Mouse (Mus musculus) intestine, embryonic 14.5 days (tissue): ENCODE results near the gene Eif2d. TPM values are rescaled to one million over a fixed set of nuclear protein-coding genes. Genes with fewer than 3 reads are reported as not detected.

ENCODE experiments used
- ATAC-seq: fragments of 200-750 bp; cut with Nextera tagmentation; replicated peaks from 2 replicates; pipeline ENCODE4 v1.8.0; 2017; ENCODE audit warnings: low read depth, moderate number of reproducible peaks, moderate TSS enrichment, moderate library complexity; ENCODE audit not compliant: low FRiP score, low TSS enrichment
- DNase-seq: peaks from one replicate; pipeline ENCODE4 v3.0.0-alpha.2; 2018; ENCODE audit warnings: low spot score
- H3K27ac ChIP-seq: fragments of 300-500 bp; sonication (generic); 2 replicates; pipeline ENCODE4 v1.5.1; 2014; ENCODE audit warnings: low read depth, mild to moderate bottlenecking, control low read depth
- H3K27me3 ChIP-seq: fragments of 300-500 bp; sonication (generic); replicated peaks from 2 replicates; pipeline ENCODE4 v1.6.1; 2014; ENCODE audit warnings: low read length, control low read depth; ENCODE audit not compliant: control insufficient read depth, insufficient read depth
- H3K36me3 ChIP-seq: fragments of 300-500 bp; sonication (generic); 2 replicates; pipeline ENCODE4 v1.6.1; 2014; ENCODE audit warnings: low read length, control low read depth; ENCODE audit not compliant: control insufficient read depth, insufficient read depth
- H3K4me1 ChIP-seq: fragments of 300-500 bp; sonication (generic); replicated peaks from 2 replicates; pipeline ENCODE4 v1.6.1; 2014; ENCODE audit warnings: low read length, control low read depth, mixed read lengths; ENCODE audit not compliant: control insufficient read depth, insufficient read depth
- H3K4me2 ChIP-seq: fragments of 300-500 bp; sonication (generic); 2 replicates; pipeline ENCODE4 v1.6.1; 2014; ENCODE audit warnings: low read length
- H3K4me3 ChIP-seq: fragments of 300-500 bp; sonication (generic); 2 replicates; pipeline ENCODE4 v1.5.1; 2014; ENCODE audit warnings: low read depth, low read length, control low read depth, mixed read lengths
- H3K9ac ChIP-seq: fragments of 300-500 bp; sonication (generic); 2 replicates; pipeline ENCODE4 v1.6.1; 2014; ENCODE audit warnings: mild to moderate bottlenecking, low read length
- H3K9me3 ChIP-seq: fragments of 300-500 bp; sonication (generic); 2 replicates; pipeline ENCODE4 v1.6.1; 2016; ENCODE audit warnings: low read length, control low read depth; ENCODE audit not compliant: control insufficient read depth
- WGBS: fragments of 180-500 bp; shearing (Covaris S2); extraction: QIAGEN DNeasy Blood & Tissue Kit; methylation state at CpG from one replicate; pipeline ENCODE4 v1.1.7; 2014; 5-methylcytosine and 5-hydroxymethylcytosine counted together
- polyA plus RNA-seq: library from polyadenylated mRNA; unstranded; fragments of >200 nt; fragmentation: Nextera tagmentation; extraction: Ambion mirVana; gene quantifications from 2 replicates; pipeline ENCODE4 v1.2.1, GENCODE M21; 2014

The Eif2d gene
- polyA plus RNA-seq, 1 experiment from 2014 or later, result 62.8 TPM

- Histone ChIP-seq H3K36me3 (0 out of 2 replicates have a peak, but pooled peaks cover 3% of the 10 kb centered on the region), H3K9me3 (no peaks in the 10 kb centered on the region), H3K27ac (no peak overlapping the region), H3K4me1 (0 out of 2 replicates have a peak, but pooled peaks cover 4% of the 10 kb centered on the region), H3K4me3 (no peak overlapping the region), H3K27me3 (no peaks in the 10 kb centered on the region), H3K4me2 (no peak overlapping the region), H3K9ac (no peak overlapping the region)
- ATAC-seq, result no peak
- 76% methylated on average over 13 of the region's 13 CpGs for WGBS
- DNase-seq, result no peak
These were observed 33.0 kb downstream of the Eif2d start for GRCm38 (mm10) chr1:131185821-131186506.

GRCm38 (mm10) chr1:131186995-131187394 is 34.0 kb downstream of the Eif2d start:
- no peaks in the 10 kb centered on the region for H3K27me3 ChIP-seq
- no peak overlapping the region for H3K9ac ChIP-seq
- H3K27ac ChIP-seq, result no peak overlapping the region
- DNase-seq, result no peak
- no peak overlapping the region for H3K4me3 ChIP-seq
- no peak overlapping the region for H3K4me2 ChIP-seq
- H3K36me3 ChIP-seq, result 0 out of 2 replicates have a peak, but pooled peaks cover 3% of the 10 kb centered on the region
- no peak for ATAC-seq
- no peaks in the 10 kb centered on the region for H3K9me3 ChIP-seq
- WGBS, result 79% methylated on average over 6 of the region's 6 CpGs
- 0 out of 2 replicates have a peak, but pooled peaks cover 4% of the 10 kb centered on the region for H3K4me1 ChIP-seq

- Histone ChIP-seq H3K27me3 (no peaks in the 10 kb centered on the region), H3K36me3 (0 out of 2 replicates have a peak, but pooled peaks cover 3% of the 10 kb centered on the region), H3K27ac (no peak overlapping the region), H3K9me3 (no peaks in the 10 kb centered on the region), H3K9ac (no peak overlapping the region), H3K4me2 (no peak overlapping the region), H3K4me1 (0 out of 2 replicates have a peak, but pooled peaks cover 4% of the 10 kb centered on the region), H3K4me3 (no peak overlapping the region)
- no peak for ATAC-seq
- DNase-seq, result no peak
- WGBS, result 77% methylated on average over 5 of the region's 5 CpGs
These were observed 34.9 kb downstream of the Eif2d start for GRCm38 (mm10) chr1:131187856-131188255.

GRCm38 (mm10) chr1:131188655-131189054 is 35.7 kb downstream of the Eif2d start:
- DNase-seq, result no peak
- H3K4me2 ChIP-seq, result no peak overlapping the region
- no peaks in the 10 kb centered on the region for H3K9me3 ChIP-seq
- H3K27me3 ChIP-seq, result no peaks in the 10 kb centered on the region
- H3K27ac ChIP-seq, result no peak overlapping the region
- H3K4me3 ChIP-seq, result no peak overlapping the region
- ATAC-seq, result no peak
- H3K36me3 ChIP-seq, result no peaks in the 10 kb centered on the region
- H3K4me1 ChIP-seq, result 0 out of 2 replicates have a peak, but pooled peaks cover 4% of the 10 kb centered on the region
- H3K9ac ChIP-seq, result no peak overlapping the region
- WGBS, result 95% methylated on average over 5 of the region's 5 CpGs

- H3K27ac ChIP-seq, result no peak overlapping the region
- H3K4me3 ChIP-seq, result no peak overlapping the region
- peaks cover 9% of the 10 kb centered on the region; the same call in 1 of the 2 replicates for H3K4me1 ChIP-seq
- no peaks in the 10 kb centered on the region for H3K36me3 ChIP-seq
- no peak for ATAC-seq
- no peak overlapping the region for H3K4me2 ChIP-seq
- H3K9ac ChIP-seq, result no peak overlapping the region
- 59% methylated on average over 3 of the region's 3 CpGs for WGBS
- no peak for DNase-seq
- no peaks in the 10 kb centered on the region for H3K27me3 ChIP-seq
- no peaks in the 10 kb centered on the region for H3K9me3 ChIP-seq
These were observed 40.8 kb downstream of the Eif2d start for GRCm38 (mm10) chr1:131193746-131194145.

GRCm38 (mm10) chr1:131195653-131196052 is 42.7 kb downstream of the Eif2d start:
- H3K4me2 ChIP-seq, result no peak overlapping the region
- WGBS, result 70% methylated on average over 7 of the region's 7 CpGs

GRCm38 (mm10) chr1:131196107-131196506 is 43.1 kb downstream of the Eif2d start:
- no peak overlapping the region for H3K4me3 ChIP-seq
- H3K4me1 ChIP-seq, result peaks cover 9% of the 10 kb centered on the region; the same call in 1 of the 2 replicates
- 32% methylated on average over 2 of the region's 2 CpGs for WGBS
- ATAC-seq (no peak), DNase-seq (no peak)
- no peaks in the 10 kb centered on the region for H3K9me3 ChIP-seq
- no peaks in the 10 kb centered on the region for H3K36me3 ChIP-seq
- peak overlapping the region; percentile 9; the same call in 1 of the 2 replicates for H3K27ac ChIP-seq
- no peak overlapping the region for H3K4me2 ChIP-seq
- no peak overlapping the region for H3K9ac ChIP-seq
- H3K27me3 ChIP-seq, result no peaks in the 10 kb centered on the region

More at GRCm38 (mm10) chr1:131195653-131196052, 42.7 kb downstream of the Eif2d start:
- peaks cover 9% of the 10 kb centered on the region; the same call in 1 of the 2 replicates for H3K4me1 ChIP-seq
- no peak overlapping the region for H3K9ac ChIP-seq
- DNase-seq (no peak), ATAC-seq (no peak)
- no peak overlapping the region for H3K4me3 ChIP-seq
- H3K27ac ChIP-seq, result peak overlapping the region; percentile 9; the same call in 1 of the 2 replicates
- no peaks in the 10 kb centered on the region for H3K9me3 ChIP-seq
- no peaks in the 10 kb centered on the region for H3K27me3 ChIP-seq
- H3K36me3 ChIP-seq, result no peaks in the 10 kb centered on the region

- no peak for DNase-seq
- Histone ChIP-seq H3K27me3 (no peaks in the 10 kb centered on the region), H3K9ac (no peak overlapping the region), H3K36me3 (no peaks in the 10 kb centered on the region), H3K4me2 (no peak overlapping the region), H3K9me3 (no peaks in the 10 kb centered on the region), H3K27ac (no peak overlapping the region), H3K4me3 (no peak overlapping the region), H3K4me1 (peaks cover 9% of the 10 kb centered on the region; the same call in 1 of the 2 replicates)
- WGBS, result 80% methylated on average over 9 of the region's 9 CpGs
- ATAC-seq, result no peak
These were observed 45.5 kb downstream of the Eif2d start for GRCm38 (mm10) chr1:131198417-131198960.
